In the genomic region with DNA sequence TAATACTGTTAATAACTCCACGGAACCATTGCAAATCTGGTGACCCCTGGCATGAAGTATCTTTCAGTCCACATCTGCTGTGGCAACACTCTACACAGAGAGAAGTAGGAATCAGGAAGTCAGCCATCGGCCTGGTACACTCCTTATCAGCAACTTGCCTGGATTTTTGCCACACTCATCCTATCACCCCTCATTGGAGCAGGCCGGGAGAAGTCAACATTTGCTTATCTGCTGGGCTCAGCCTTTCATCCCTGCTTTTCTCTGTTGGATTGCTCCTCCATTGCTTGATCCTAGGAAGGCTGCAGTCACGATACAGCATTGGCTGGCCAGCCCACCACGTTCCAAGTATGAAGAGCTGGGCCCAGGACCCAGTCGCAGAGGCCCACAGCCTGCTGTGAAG, we compare ENCODE assay signal across 19 mouse cellular contexts. TPM values are rescaled to one million over a fixed set of nuclear protein-coding genes. Genes with fewer than 3 reads are reported as not detected.
A peak's percentile ranks its signal among the peaks of the same experiment; 100 is the strongest.
DNase-seq lines count a peak whose midpoint lies in the region; ATAC-seq and TF ChIP-seq lines count a peak whose summit lies in the region.
"Had no signal": no experiment of that assay in that cellular context is flagged by ENCODE, and none has a peak within 500 bp of the region (broad histone marks: within the 10 kb centered on the region; RNA-seq: fewer than 3 reads in every experiment).

No protein-coding gene starts in this region.

- peaks cover 51% of the 10 kb centered on the region for H3K27me3 ChIP-seq in heart, embryonic 11.5 days (ENCODE audit: control insufficient read depth, insufficient read depth, low read length)
- no peaks in the 10 kb centered on the region for H3K27me3 ChIP-seq in stomach, embryonic 16.5 days (ENCODE audit: control insufficient read depth, insufficient read depth, low read length)
- H3K27me3 ChIP-seq in stomach, postnatal 0 days (ENCODE audit: control insufficient read depth, insufficient read depth, low read length) = no peaks in the 10 kb centered on the region
- H3K27me3 ChIP-seq: embryonic facial prominence, embryonic 12.5 days; forebrain, embryonic 13.5 days; hindbrain, embryonic 13.5 days; liver, embryonic 15.5 days had no signal

- no peak for TF ChIP-seq EP300 in stomach, postnatal 0 days (optimal IDR thresholded peaks at IDR 0.05)

- no peak for DNase-seq in heart, adult 8-10 months (ENCODE audit: low spot score)
- DNase-seq in stomach, postnatal 0 days (ENCODE audit: low spot score) = no peak
- DNase-seq in heart, postnatal 4 days = peak; percentile 33
- no peak for DNase-seq in ovary, postnatal 36 days (ENCODE audit: low spot score)
- DNase-seq in kidney, postnatal 4 days = no peak
- DNase-seq: adrenal gland, postnatal 36 days; cerebellum, adult 8-10 months; right cerebral cortex, adult 18-20 months; thymus, postnatal 25 days had no signal

- peaks cover 6% of the 10 kb centered on the region for H3K4me1 ChIP-seq in heart, embryonic 11.5 days (ENCODE audit: control insufficient read depth, insufficient read depth, low read length)
- H3K4me1 ChIP-seq in stomach, embryonic 16.5 days (ENCODE audit: control insufficient read depth, insufficient read depth, low read length) = 0 out of 2 replicates have a peak, but pooled peaks cover 3% of the 10 kb centered on the region
- H3K4me1 ChIP-seq in stomach, postnatal 0 days (replicated peaks; ENCODE audit: control insufficient read depth, insufficient read depth) = no peaks in the 10 kb centered on the region
- H3K4me1 ChIP-seq: liver, embryonic 15.5 days had no signal

- no peaks in the 10 kb centered on the region for H3K36me3 ChIP-seq in heart, embryonic 11.5 days (ENCODE audit: control insufficient read depth, insufficient read depth, low read length)
- no peaks in the 10 kb centered on the region for H3K36me3 ChIP-seq in stomach, embryonic 16.5 days (ENCODE audit: control insufficient read depth, insufficient read depth, low read length)
- no peaks in the 10 kb centered on the region for H3K36me3 ChIP-seq in stomach, postnatal 0 days (ENCODE audit: control insufficient read depth, insufficient read depth, low read length)
- H3K36me3 ChIP-seq: embryonic facial prominence, embryonic 12.5 days; hindbrain, embryonic 13.5 days; liver, embryonic 15.5 days; midbrain, embryonic 10.5 days had no signal

- no peak for TF ChIP-seq CTCF in stomach, postnatal 0 days (IDR thresholded peaks at IDR 0.05; ENCODE audit: low read depth)

- H3K27ac ChIP-seq in heart, embryonic 11.5 days (ENCODE audit: low read depth, low read length) = 0 out of 2 replicates have a peak overlapping the region, but pooled peaks have one; percentile 29
- peak overlapping the region; percentile 22; the same call in 1 of the 2 replicates for H3K27ac ChIP-seq in stomach, embryonic 16.5 days (ENCODE audit: low read length)
- no peak overlapping the region for H3K27ac ChIP-seq in stomach, postnatal 0 days (replicated peaks)
- H3K27ac ChIP-seq: embryonic facial prominence, embryonic 12.5 days; forebrain, embryonic 13.5 days; hindbrain, embryonic 13.5 days; liver, embryonic 15.5 days; midbrain, embryonic 10.5 days had no signal

- no peak overlapping the region for H3K9ac ChIP-seq in heart, embryonic 11.5 days (ENCODE audit: low read depth, low read length)
- no peak overlapping the region for H3K9ac ChIP-seq in stomach, embryonic 16.5 days (ENCODE audit: low read length)
- H3K9ac ChIP-seq in stomach, postnatal 0 days (ENCODE audit: low read length) = no peak overlapping the region
- H3K9ac ChIP-seq: embryonic facial prominence, embryonic 12.5 days; forebrain, embryonic 13.5 days; hindbrain, embryonic 13.5 days; liver, embryonic 15.5 days had no signal

- H3K4me3 ChIP-seq in heart, embryonic 11.5 days (ENCODE audit: low read depth, low read length) = no peak overlapping the region
- H3K4me3 ChIP-seq in stomach, embryonic 16.5 days (replicated peaks; ENCODE audit: low read length) = no peak overlapping the region
- no peak overlapping the region for H3K4me3 ChIP-seq in stomach, postnatal 0 days (ENCODE audit: low read depth, low read length)
- H3K4me3 ChIP-seq: embryonic facial prominence, embryonic 12.5 days; erythroblast, embryonic 14.5 days; forebrain, embryonic 13.5 days; hindbrain, embryonic 13.5 days; liver, embryonic 15.5 days; midbrain, embryonic 10.5 days had no signal

- 22% methylated on average over 6 of the region's 6 CpGs for WGBS in heart, embryonic 11.5 days (ENCODE audit: insufficient replicate concordance)
- WGBS in stomach, embryonic 16.5 days = 64% methylated on average over 6 of the region's 6 CpGs
- 51% methylated on average over 6 of the region's 6 CpGs for WGBS in stomach, postnatal 0 days

- H3K4me2 ChIP-seq in heart, embryonic 11.5 days = peak overlapping the region; percentile 11; the same call in 1 of the 2 replicates
- H3K4me2 ChIP-seq in stomach, embryonic 16.5 days (ENCODE audit: low read depth, low read length) = no peak overlapping the region
- H3K4me2 ChIP-seq in stomach, postnatal 0 days (replicated peaks; ENCODE audit: low read depth) = no peak overlapping the region
- H3K4me2 ChIP-seq: embryonic facial prominence, embryonic 12.5 days; forebrain, embryonic 13.5 days; hindbrain, embryonic 13.5 days; liver, embryonic 15.5 days had no signal

- H3K9me3 ChIP-seq in heart, embryonic 11.5 days (replicated peaks; ENCODE audit: control insufficient read depth, low read length) = no peaks in the 10 kb centered on the region; the same call in 1 of the 2 replicates
- H3K9me3 ChIP-seq in stomach, embryonic 16.5 days (replicated peaks; ENCODE audit: control insufficient read depth, low read length) = no peaks in the 10 kb centered on the region
- H3K9me3 ChIP-seq in stomach, postnatal 0 days (ENCODE audit: control insufficient read depth, low read length) = no peaks in the 10 kb centered on the region
- H3K9me3 ChIP-seq: embryonic facial prominence, embryonic 12.5 days; forebrain, embryonic 13.5 days; hindbrain, embryonic 13.5 days; liver, embryonic 15.5 days had no signal

- ATAC-seq in heart, embryonic 11.5 days (replicated peaks; ENCODE audit: insufficient number of reproducible peaks, low FRiP score, low TSS enrichment) = 0 out of 2 replicates have a peak, but pooled peaks have one; percentile 31
- ATAC-seq in stomach, embryonic 16.5 days (ENCODE audit: insufficient read depth, low FRiP score) = no peak
- no peak for ATAC-seq in stomach, postnatal 0 days (ENCODE audit: low FRiP score, low TSS enrichment)
- ATAC-seq: forebrain, embryonic 13.5 days; inflammation-experienced regulatory T-cells, adult 6 months; lung, postnatal 0 days had no signal

RNA-seq across cellular contexts. Expression of a gene that starts 26.9 kb away (rescaled TPM):
- 0.56 and 0.70 TPM in 2 replicates for polyA plus RNA-seq in heart, embryonic 11.5 days (2014; fragmentation: Nextera tagmentation; extraction: Ambion mirVana)
- 10 to 100 TPM; 11.3 to 17.8 (median 13.3) TPM for total RNA-seq in heart, adult 8-10 months (2022)
- polyA plus RNA-seq in stomach, embryonic 16.5 days (2015; fragmentation: Nextera tagmentation; extraction: Ambion mirVana) = 5.2 and 6.6 TPM in 2 replicates
- polyA plus RNA-seq in stomach, postnatal 0 days (2015; fragmentation: Nextera tagmentation; extraction: Ambion mirVana) = 13.1 and 13.5 TPM in 2 replicates
- 1 to 10 TPM; 1.8 to 2.0 TPM for total RNA-seq in heart, postnatal 4 days (2021)
- polyA plus RNA-seq: erythroblast, embryonic 14.5 days; liver, embryonic 15.5 days had no signal
